Mouse (Mus musculus): Measurements from ENCODE around the gene Slc2a5. TPM values are rescaled to one million over a fixed set of nuclear protein-coding genes. Genes with fewer than 3 reads are reported as not detected.

The Slc2a5 gene
- total RNA-seq, 2 experiments from 2014 or later: 4.9 to 5.8 TPM

GRCm38 (mm10) chr4:150188236-150188635, 69.2 kb downstream of the Slc2a5 start:
- no peak for DNase-seq (ENCODE audit: extremely low spot score in 1 of 2, low spot score in 1 of 2)

- no peak for DNase-seq (ENCODE audit: extremely low spot score in 1 of 2, low spot score in 1 of 2)
Measured at GRCm38 (mm10) chr4:150192199-150192598, 73.1 kb downstream of the Slc2a5 start.

Other genes with a start within 250 kb of the Slc2a5 start
- 10 to 100 TPM; 23.8 to 25.5 TPM for gene Spsb1, start 164.2 kb upstream of the Slc2a5 start, total RNA-seq (2021)
- gene H6pd, start 110.3 kb upstream of the Slc2a5 start, total RNA-seq (2021): 1 to 10 TPM; 8.8 to 9.1 TPM
- 1 to 10 TPM; 1.1 to 1.8 TPM for gene Gpr157, start 31.9 kb upstream of the Slc2a5 start, total RNA-seq (2021)
- gene Slc2a7, start 29.7 kb downstream of the Slc2a5 start, total RNA-seq (2021): not detected
- gene Car6, start 82.0 kb downstream of the Slc2a5 start, total RNA-seq (2021): not detected
- 100 to 1,000 TPM; 401 to 447 TPM for gene Eno1, start 117.4 kb downstream of the Slc2a5 start, total RNA-seq (2021)
- 100 to 1,000 TPM; 106 to 134 TPM for gene Rere, start 162.4 kb downstream of the Slc2a5 start, total RNA-seq (2021)